Mouse (Mus musculus): ENCODE measurements around the gene Msl2.

Gene Msl2

DNA sequence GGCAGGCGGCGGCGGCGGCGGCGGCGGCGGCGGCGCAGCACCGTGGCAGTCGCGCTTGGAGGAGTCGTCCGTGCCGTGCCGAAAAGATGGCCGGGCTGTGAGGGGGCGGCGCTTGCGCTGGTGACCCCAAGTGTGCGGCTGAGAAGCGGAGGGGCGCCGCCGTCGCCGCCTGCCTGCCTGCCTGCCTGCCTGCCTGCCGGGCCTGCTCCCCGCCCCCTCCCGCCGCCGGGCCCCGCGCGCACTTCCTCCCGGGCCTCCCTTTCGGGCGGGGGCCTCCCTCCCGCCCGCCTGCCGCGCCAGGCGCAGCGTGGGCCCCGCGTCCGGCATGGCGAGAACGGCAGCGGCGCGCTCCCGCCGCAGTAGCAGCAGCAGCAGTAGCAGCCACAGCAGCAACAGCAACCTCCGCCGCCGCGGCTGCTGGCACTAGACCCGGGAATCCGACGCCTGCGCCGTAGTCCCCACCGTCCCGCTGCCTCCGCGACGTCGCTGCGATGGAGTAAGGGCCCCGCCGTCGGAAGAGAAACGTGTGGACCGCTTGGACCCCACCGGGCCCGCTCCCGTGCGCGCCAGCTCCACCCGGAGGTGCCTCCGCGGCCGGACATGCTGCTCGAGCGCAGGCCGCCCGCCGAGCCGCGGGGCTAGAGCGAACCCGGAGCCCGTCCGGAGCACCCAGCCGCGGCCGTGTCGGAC lies 576 bp downstream of the Msl2 start:
- DNase-seq (ENCODE audit: extremely low spot score, low read depth, low spot score) = no peak

DNA sequence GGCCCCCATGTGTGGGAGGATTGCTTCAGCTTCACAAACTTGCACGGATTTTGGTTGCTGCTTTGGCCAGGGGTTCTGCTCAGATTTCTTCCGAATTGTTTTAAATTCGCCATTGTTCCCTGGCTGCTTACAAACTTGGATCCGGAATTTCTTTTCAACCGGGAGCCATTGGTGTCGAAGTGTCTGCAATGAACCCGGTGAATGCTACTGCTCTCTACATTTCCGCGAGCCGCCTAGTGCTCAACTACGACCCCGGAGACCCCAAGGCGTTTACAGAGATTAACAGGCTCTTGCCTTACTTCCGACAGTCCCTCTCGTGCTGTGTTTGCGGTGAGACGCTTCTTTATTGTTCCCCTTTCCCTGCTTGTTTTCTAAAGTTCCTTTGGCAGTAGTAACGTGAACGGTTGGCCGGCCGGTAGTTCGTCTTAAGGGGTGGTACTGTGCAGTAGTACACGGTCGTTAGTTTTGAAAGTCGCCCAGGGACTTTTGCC lies 1.2 kb downstream of the Msl2 start:
- no peak for DNase-seq (ENCODE audit: extremely low spot score, low read depth, low spot score)

DNA sequence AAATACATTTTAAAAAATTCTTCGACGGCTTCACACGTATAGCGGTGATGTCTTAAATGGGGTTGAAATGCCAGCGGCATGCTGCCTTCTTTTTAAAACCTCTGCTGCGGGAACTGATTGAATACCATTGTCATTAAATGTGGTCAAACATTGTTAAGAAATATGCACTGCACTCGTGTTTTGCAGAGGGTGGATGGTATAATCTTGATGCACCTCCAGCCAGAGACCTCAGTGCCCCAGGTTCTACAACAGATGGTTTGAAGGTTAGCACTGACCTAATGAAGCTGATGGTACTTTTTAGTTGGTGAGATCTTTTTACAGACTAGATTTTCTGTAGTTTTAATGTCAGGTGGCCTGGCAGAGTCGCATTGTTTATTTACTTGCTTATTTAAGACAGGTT lies 1.8 kb downstream of the Msl2 start:
- DNase-seq (ENCODE audit: extremely low spot score, low read depth, low spot score) = no peak

DNA sequence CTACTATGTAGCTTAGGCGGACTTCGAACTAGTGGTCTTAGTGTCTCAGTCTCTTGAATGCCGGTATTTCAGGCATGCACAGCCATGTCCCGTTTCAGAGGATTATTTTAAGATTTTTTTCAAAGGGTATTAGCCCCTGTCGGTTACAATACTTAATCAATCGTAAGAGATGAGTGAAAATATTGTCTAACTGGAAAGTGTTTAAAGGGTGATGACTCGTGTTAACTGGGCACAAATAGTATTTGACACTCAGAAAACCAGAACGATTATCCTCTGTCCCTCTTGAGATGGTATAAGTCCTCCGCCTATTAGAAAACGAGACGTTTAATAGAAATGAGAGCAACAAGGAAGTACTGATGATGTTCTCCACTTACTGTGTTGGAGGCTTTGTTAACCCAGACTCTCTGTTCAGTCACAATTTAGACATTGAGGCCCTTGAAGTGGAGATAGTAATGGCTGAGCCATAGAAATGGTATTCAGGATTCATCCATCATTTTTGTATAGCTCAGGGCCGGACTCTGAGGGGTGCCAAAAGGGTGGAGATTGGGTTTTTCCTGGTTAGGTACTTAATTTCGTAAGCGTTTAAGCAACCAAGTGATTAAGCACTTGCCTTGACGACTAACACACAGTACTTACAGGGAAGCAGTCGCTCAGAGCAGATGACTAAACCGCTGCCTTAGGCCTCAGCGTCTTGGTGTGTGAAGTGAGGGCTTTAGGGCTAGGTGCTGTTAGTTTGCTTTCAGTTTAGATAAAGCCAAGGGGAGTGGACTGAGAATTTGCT lies 2.4 kb downstream of the Msl2 start:
- no peak for DNase-seq (ENCODE audit: extremely low spot score, low read depth, low spot score)

DNA sequence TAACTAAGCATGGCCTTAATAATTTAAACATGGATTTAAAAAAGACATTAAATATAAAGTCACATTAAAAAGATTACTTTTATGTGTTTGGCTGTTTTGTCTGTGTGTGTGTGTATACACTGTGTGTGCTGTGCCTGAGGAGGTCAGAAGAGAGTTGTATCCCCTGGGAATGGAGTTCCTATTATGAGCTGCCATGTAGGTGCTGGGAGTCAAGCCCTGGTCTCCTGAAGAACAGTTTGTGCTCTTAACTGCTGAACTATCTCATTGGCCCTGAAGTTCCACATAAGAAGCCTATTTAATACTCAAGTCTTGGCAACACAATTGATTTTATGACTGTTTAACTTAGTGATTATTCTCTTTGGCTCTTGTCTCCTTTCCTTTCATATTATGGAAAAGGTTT lies 3.6 kb downstream of the Msl2 start:
- DNase-seq (ENCODE audit: extremely low spot score, low read depth, low spot score) = no peak

DNA sequence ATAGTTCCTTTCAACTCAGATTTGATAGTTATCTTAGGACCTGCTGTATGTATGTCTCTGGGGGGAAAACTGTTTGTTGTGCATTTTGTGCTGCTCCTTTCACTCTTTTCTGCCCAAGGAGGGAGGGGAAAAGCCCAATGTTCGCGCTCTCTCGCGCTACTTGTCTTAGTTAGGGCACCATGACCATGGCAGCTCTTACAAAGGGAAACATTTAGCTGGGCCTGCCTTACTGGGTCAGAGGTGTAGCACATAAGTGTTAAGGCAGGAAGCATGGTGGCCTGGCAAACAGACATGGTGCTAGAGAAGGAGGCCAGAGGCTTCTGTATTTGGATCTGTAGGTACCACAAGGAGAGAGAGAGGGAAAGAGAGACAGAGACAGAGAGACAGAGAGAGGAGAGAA lies 4.7 kb downstream of the Msl2 start:
- no peak for DNase-seq (ENCODE audit: extremely low spot score, low read depth, low spot score)

DNA sequence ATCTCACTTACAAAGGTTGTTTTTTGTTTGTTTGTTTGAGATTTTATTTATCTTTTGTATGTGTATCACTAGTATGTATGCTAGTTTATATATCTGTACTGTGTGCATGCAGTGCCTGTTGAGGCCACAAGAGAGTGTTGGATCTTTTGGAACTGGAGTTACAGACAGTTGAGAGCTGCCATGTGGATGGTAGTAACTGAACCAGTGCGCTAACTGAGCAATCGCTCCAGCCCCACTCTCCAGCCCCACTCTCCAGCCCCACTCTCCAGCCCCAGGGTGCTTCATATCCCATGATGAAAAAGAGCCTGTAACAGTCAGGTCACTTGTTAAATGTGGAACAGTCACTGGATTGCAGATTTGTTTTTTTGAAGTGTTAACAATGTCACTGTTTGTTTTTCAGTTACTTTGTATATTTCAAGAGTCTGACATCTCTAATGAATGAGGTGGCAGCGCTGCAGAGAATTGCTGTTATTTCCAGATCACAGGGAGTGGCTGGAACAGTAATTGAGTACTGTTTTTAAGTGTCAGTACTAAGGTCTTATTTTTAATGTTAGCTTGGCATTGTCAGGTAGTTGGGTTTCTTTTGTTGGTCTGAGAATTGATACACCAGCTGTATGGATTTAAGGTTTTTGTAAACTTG lies 6.3 kb downstream of the Msl2 start:
- no peak for DNase-seq (ENCODE audit: extremely low spot score, low read depth, low spot score)

DNA sequence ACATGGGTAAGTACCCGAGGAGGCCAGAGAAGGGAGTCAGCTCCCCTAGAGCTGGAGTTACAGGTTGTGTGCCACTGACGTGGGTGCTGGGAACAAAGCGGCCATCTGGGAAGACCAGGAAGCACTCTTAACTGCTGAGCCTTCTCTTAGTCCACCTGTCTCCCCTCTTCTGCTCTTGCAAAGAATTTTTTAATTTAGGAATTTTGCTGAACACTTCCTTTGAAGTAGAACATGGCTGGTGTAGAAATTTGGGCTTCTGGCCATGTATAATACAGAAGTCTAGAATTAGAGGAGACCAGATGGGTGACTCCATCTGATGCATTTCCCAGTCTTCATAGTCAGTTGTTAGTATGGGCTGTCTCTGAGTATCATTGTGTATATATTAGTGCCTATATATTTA lies 9.8 kb downstream of the Msl2 start:
- no peak for DNase-seq (ENCODE audit: extremely low spot score, low read depth, low spot score)

DNA sequence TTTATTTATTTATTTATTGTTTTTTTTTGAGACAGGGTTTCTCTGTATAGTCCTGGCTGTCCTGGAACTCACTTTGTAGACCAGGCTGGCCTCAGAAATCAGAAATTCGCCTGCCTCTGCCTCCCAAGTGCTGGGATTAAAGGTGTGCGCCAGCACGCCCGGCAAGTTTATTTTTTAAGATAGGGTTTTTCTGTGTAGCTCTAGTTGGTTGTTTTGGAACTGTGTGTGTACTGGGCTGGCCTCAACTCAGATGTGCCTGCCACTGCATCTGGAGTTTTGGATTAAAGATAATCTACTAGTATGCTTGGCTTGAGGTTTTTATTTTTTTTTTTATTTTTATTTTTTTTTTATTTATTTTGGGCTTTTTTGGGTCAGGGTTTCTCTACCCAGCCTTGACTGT lies 21.5 kb downstream of the Msl2 start:
- DNase-seq (ENCODE audit: extremely low spot score, low read depth, low spot score) = no peak

DNA sequence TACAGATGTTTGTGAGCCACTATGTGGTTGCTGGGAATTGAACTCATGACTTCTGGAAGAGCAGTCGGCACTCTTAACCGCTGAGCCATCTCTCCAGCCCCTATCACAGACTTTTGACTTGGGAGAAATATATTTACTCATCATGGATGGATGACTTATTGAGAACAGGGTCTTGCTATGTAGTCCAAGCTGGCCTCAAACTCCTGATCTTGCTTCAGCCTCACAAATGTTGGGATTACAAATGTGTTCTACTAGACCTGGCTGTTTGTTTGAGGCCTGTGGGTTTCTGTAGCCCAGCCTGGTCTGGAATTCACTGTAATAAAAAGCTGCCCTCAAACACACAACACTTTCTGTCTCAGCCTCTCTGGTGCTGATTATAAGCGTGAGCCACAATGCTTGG lies 22.6 kb downstream of the Msl2 start:
- DNase-seq (ENCODE audit: extremely low spot score, low read depth, low spot score) = no peak

DNA sequence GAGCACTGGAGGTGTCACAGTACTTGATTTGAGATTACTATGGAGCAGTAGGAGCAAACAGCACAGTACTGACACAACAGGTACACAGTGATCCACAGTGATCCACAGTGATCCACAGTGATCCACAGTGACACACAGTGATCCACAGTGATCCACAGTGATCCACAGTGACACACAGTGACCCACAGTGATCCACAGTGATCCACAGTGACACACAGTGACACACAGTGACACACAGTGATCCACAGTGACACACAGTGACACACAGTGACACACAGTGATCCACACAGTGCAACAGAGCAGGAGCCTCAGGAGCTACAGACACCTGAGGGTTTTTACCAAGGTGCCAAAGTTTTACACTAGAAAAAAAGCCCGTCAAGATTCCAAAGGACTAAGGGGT lies 23.6 kb downstream of the Msl2 start:
- DNase-seq (ENCODE audit: extremely low spot score, low read depth, low spot score) = no peak

DNA sequence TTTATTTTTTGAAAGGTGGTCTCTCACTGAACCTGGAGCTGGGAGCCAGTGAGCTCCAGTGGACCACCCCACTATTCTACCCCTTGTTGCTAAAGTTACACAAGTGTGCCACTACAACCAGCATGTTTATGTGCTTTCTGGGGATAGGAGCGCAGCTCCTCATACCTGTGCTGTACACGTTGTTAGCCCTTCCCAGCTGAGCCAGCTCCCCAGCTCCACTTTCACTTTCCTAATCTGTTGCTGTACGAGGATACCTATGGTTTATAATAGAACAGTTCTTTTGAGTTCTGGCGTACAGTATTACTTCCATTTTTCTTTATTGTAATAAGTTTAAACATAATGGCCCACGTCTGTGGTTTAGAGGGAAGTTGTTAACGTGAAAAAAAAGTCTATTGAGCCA lies 25.5 kb downstream of the Msl2 start:
- DNase-seq (ENCODE audit: extremely low spot score, low read depth, low spot score) = no peak

DNA sequence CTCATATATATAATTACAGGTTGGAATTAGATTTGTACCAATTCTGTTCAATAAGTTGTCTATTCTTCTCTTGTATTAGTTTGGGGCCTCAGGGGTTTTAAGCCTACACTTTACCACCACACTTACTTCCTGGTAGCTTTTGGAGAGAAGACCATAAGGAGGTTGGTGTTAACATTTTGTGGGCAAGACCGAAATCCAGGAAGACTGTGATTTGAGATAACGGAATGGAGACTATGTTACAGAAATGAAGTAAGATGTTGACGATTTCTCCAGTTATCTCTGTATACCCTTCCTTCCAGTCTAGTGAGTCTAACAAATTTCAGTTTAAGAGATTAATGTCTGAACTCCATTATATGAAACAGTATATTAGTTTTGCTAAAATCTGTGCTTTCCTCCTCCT lies 26.3 kb downstream of the Msl2 start:
- DNase-seq (ENCODE audit: extremely low spot score, low read depth, low spot score) = no peak

DNA sequence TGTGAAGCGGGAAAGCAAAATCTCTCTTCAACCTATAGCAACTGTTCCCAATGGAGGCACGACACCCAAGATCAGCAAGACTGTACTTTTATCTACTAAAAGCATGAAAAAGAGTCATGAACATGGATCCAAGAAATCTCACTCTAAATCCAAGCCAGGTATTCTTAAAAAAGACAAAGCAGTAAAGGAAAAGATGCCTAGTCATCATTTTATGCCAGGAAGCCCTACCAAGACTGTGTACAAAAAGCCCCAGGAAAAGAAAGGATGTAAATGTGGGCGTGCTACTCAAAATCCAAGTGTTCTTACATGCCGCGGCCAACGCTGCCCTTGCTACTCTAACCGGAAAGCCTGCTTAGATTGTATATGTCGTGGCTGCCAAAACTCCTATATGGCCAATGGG lies 27.6 kb downstream of the Msl2 start:
- DNase-seq (ENCODE audit: extremely low spot score, low read depth, low spot score) = no peak

DNA sequence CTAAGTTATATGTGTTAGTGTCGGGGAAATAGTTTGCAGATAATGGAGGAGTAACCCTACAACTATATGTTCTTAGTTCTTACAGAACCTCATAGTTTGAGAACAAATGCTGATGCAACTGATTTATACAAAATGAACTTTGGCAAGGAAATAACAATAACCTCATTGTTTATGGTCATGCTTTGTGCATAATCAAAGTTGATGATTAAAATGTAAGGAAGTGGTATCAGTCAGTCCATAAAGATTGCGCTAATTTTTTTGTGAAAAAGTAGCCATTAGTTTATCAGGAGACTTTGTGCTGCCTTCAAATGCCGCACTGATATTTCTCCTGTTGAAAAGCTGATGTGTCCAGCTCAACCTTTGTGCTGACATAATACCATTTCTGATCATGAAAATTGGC lies 28.4 kb downstream of the Msl2 start:
- no peak for DNase-seq (ENCODE audit: extremely low spot score, low read depth, low spot score)

DNA sequence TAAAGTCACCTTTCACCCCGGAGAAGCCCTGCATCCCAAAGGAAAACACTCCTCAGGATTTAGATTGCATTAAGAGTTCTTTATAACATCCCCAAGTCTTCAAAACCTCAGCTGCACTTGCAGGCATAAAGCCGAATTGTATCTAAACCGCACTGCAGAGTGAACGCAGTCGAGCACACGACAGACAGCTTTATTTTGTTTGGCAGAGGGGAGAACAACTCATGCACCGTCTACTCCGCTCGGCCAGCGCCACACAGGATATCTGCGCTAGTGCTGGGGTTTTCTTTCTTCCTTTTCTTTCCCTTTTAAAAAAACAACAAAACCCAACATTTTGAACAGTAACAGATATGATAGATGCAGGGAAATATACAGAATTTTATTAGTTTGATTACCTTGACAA lies 31.0 kb downstream of the Msl2 start:
- DNase-seq (ENCODE audit: extremely low spot score, low read depth, low spot score) = no peak

DNA sequence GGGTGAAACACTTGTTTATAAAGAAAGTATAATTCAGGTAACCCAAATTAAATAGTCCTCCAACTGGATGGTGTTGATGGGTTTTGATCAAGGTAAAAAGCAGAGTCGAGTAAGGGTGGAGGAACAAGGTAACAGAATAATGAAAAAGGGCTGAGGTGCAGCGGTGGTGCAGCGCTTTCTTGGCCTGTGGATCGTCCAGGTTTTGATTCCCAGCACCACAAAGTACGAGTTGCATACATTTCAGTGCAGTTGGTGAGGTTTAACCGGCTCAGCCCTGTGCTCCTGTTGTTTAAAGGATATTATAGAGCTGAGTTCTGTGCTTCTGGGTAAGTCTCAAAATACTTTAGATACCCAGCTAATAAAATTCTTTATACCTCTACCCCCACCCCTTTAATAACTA lies 31.8 kb downstream of the Msl2 start:
- no peak for DNase-seq (ENCODE audit: extremely low spot score, low read depth, low spot score)

DNA sequence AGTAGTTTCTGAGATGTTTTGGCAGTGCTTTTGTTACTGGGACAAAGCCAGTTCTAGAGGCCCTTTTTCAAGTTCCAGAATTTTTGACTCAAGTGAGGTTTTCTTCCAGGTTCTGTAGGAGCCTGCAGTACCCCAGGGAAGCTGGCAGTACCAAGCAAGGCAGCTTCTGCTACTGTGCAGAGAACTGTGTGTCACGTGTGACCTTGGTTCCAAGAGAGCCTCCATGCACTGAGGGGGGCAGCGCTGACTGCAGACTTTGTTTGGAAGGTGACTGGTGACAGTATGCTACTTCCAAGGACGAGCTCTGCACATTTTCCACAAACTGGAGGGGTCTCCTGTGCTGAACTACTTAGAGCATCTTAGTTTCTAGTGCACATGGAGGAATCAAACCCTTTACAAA lies 33.5 kb downstream of the Msl2 start:
- no peak for DNase-seq (ENCODE audit: extremely low spot score, low read depth, low spot score)

DNA sequence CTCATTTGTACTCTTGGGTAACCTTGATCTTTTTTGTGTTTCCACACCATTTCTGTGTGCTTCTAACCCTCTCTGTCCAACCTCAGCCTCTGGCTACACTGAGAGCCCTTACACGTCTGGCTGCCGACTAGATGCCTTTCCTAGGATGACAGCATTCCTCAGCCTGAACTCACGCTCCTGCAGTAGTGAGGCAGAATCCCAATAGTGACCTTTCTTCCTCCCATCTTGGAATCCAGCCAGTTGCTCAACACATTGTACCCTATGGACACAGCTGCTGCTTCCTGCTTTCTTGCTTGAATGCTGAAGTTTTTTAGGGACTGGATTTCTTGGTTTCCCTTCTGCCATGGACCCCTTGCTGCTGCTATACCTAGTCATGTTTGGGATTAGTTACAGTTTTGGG lies 36.1 kb downstream of the Msl2 start:
- DNase-seq (ENCODE audit: extremely low spot score, low read depth, low spot score) = no peak

DNA sequence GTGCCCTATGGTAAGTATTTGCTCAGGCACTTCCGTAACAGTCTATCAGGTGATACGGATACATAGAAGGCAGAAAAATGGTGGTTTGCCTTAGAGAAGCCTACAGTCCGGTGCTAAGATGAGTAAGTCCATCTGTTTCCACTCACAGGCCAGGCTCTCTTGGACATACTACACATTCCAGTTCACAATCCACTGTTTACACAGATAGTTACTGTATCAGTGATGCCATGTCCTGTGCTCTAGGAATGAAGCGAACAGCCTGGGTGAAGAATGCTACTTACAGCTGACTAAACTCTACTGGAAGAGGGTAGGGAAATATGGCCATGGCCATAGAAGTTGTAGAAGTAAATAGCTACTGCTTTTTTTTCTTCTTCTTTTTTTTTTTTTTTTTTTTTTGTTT lies 39.4 kb downstream of the Msl2 start:
- no peak for DNase-seq (ENCODE audit: extremely low spot score, low read depth, low spot score)

DNA sequence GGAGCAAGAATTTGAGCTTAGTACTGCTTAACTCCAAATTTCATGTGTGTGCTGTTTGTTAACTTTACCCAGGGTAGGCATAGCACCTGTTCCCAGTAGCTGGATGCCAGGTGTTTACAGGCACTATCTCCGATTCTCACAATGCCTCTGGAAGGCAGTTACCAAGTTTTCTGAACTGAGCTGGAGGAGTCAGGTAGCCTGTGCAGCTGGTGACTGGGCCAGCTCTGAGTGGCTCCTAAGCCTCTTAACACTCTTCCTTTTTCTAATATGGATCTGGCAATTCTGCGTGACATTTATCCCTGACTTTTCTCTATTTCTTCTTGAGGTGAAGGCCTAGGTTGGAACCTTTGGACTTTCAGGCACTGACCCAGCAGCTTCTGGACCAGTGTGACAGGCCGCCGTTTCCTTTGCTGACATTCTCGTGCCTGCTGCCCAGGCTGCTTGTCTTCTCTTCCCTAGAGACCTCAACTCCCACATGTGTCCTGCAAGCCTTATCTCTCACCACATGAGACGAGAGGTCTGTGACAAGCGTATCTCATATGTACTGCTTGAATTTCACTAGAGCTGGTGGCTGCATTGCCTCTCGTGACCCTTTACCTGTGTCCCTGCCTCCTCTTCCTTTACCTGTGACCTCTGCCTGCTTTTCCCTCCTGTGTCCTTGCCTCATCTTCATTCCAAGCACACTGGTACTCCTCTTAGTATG lies 40.4 kb downstream of the Msl2 start:
- DNase-seq (ENCODE audit: extremely low spot score, low read depth, low spot score) = no peak

DNA sequence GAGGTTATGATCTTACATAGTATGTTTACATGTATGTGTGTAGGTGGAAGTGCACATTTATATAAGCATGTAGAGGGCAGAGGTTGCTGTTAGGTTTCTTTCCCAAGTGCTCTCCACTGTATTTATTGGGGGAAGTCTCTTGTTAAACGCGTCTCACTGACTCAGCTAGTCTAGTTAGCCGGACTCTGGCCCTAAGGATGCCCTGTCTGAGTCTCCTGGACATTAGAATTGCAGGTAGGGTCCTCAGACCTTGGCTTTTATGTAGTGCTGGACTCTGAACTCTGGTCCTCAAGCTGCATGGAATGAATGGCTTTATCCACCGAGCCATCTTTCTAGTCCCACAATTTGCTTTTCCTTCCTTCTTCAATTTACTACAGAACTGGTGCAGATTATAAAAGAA lies 69.7 kb downstream of the Msl2 start:
- DNase-seq (ENCODE audit: extremely low spot score, low read depth, low spot score) = no peak

Data from hindlimb bud, embryonic 11.5 days (tissue).